In genomic region chr8:64786801-64787200, GRCm38 (mm10) we compare ENCODE assay signal across 13 mouse cellular contexts.
"Had no signal": no experiment of that assay in that cellular context is flagged by ENCODE, and none has a peak within 500 bp of the region (broad histone marks: within the 10 kb centered on the region; RNA-seq: fewer than 3 reads in every experiment).

No protein-coding gene starts in this region.

- ATAC-seq: lung, postnatal 0 days; midbrain, embryonic 16.5 days had no signal

- DNase-seq: kidney, adult 11 months; kidney, adult 9 months; kidney, postnatal 36 days; layer of hippocampus, adult 9-11 months; layer of hippocampus, postnatal 36 days; lung, adult 2 months; lung, postnatal 4 days; right cerebral cortex, postnatal 4 days; spleen, adult 18-20 months; thymus, adult 2 months; thymus, postnatal 4 days had no signal
